Mouse (Mus musculus): ENCODE measurements around the gene Inhba. TPM values are rescaled to one million over a fixed set of nuclear protein-coding genes. Genes with fewer than 3 reads are reported as not detected.

Inhba gene
- polyA plus RNA-seq (2014; fragmentation: Illumina TruSeq; extraction: RNeasy Lipid Tissue Mini Kit (QIAGEN cat#74804); ENCODE audit: low read depth, low replicate concordance): 3.9 TPM

DNA sequence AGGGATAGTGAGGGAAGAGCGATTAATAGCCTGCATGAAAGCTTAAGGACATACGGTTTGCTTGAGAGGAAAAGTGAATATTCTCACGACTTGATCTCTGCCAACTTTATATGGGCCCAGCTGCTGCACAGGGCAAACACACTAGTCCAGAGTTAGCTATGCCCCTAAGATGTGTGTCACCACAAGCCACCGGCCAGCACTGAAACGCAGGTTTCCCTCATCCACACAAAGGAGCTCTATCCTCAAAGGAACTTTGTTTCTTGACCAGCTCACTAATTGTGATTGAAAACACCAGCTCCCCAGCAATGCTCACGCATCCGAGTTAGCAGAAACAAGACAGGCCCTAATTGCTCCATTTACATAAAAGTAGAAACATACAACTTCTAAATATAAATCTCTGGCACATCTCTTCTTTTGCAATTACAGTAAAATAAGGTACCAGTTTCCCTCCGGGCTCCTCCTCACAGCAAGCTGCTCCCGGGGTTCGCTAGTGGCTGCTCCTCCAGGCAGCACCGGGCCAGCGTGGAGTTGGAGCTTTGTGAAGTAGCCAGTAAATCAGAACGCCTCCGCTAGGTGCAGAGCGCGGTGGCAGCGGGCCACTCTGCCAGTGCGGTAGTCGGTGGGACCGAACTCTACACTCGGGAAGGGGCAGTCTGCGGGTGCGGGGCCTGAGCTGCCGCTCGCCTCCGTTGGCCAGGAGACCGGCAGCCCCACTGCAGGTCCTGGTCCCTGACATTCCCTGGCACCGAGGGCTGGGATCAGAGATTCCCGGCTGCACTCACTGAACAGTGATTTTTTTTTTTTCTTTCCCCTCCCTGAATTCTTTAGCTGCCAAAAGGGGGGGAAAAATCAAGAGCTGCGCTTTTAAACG is at the start of gene Inhba:
Gene Inhba, plus strand, starts transcription at position 480 of the 871 bp plus-strand sequence.

